Mouse (Mus musculus) liver, adult (tissue): Measurements from ENCODE around the gene Hist1h3e.
"Not testable (repeated sequence)": the region's sequence is repeated elsewhere in the genome, so short reads cannot be mapped to it uniquely, and the experiment has no call there.

ENCODE experiments used
- GATA4 ChIP-seq: IDR thresholded peaks from 2 replicates; pipeline ENCODE4 v1.6.1; 2014; ENCODE audit warnings: mild to moderate bottlenecking, low read length; ENCODE audit not compliant: insufficient replicate concordance

Gene Hist1h3e

GRCm38 (mm10) chr13:23586099-23586939 is 24.1 kb upstream of the Hist1h3e start:
- TF ChIP-seq GATA4 = no peak

- TF ChIP-seq GATA4 = no peak
These were observed 22.9 kb upstream of the Hist1h3e start for GRCm38 (mm10) chr13:23585029-23585441.

GRCm38 (mm10) chr13:23584331-23584730 is 22.2 kb upstream of the Hist1h3e start:
- TF ChIP-seq GATA4 = no peak

GRCm38 (mm10) chr13:23583387-23584068 is 21.4 kb upstream of the Hist1h3e start:
- no peak for TF ChIP-seq GATA4

- TF ChIP-seq GATA4 = no peak
These were observed 20.3 kb upstream of the Hist1h3e start for GRCm38 (mm10) chr13:23582219-23583056.

- TF ChIP-seq GATA4 = no peak
These were observed 19.4 kb upstream of the Hist1h3e start, which contains the start of gene Hist1h4d for GRCm38 (mm10) chr13:23581408-23582218. Gene Hist1h4d, plus strand, starts transcription at chr13:23581598.

GRCm38 (mm10) chr13:23577835-23578234 is 15.7 kb upstream of the Hist1h3e start:
- TF ChIP-seq GATA4 = no peak

GRCm38 (mm10) chr13:23576906-23577639 is 14.9 kb upstream of the Hist1h3e start:
- no peak for TF ChIP-seq GATA4

- no peak for TF ChIP-seq GATA4
These were observed 14.2 kb upstream of the Hist1h3e start for GRCm38 (mm10) chr13:23576351-23576881.

- TF ChIP-seq GATA4 = no peak
These were observed 13.2 kb upstream of the Hist1h3e start, which contains the start of gene Hist1h3d for GRCm38 (mm10) chr13:23575271-23575851. Gene Hist1h3d, plus strand, starts transcription at chr13:23575763.

GRCm38 (mm10) chr13:23573898-23574524 is 11.8 kb upstream of the Hist1h3e start, which contains the start of the genes Hist1h2bf and Hist1h2ad:
Gene Hist1h2bf, minus strand, starts transcription at chr13:23574196.
Gene Hist1h2ad, plus strand, starts transcription at chr13:23574381.
- not testable (repeated sequence) for TF ChIP-seq GATA4

- TF ChIP-seq GATA4 = no peak
These were observed 10.3 kb upstream of the Hist1h3e start for GRCm38 (mm10) chr13:23572218-23573033.
